Mouse (Mus musculus): ENCODE measurements around the gene U2af1l4.
A peak's percentile ranks its signal among the peaks of the same experiment; 100 is the strongest.

U2af1l4 gene

GRCm38 (mm10) chr7:30588676-30589434, 25.8 kb downstream of the U2af1l4 start, which contains the start of gene Kmt2b:
Gene Kmt2b (minus strand): TSS chr7:30588726.
- DNase-seq = peak; percentile 90

- DNase-seq = peak; percentile 79 to 83
These were observed 26.6 kb downstream of the U2af1l4 start for GRCm38 (mm10) chr7:30589435-30590301.

GRCm38 (mm10) chr7:30590927-30591604, 28.0 kb downstream of the U2af1l4 start:
- DNase-seq = no peak

GRCm38 (mm10) chr7:30591605-30591951, 28.5 kb downstream of the U2af1l4 start:
- no peak for DNase-seq

- peak in 1 of 2 experiments; percentile 11 for DNase-seq
These were observed 29.8 kb downstream of the U2af1l4 start for GRCm38 (mm10) chr7:30592772-30593423.

GRCm38 (mm10) chr7:30593579-30594509, 30.7 kb downstream of the U2af1l4 start:
- DNase-seq = peak; percentile 34

- peak; percentile 23 to 34 for DNase-seq
These were observed 31.5 kb downstream of the U2af1l4 start for GRCm38 (mm10) chr7:30594510-30595024.

- DNase-seq = no peak
These were observed 33.0 kb downstream of the U2af1l4 start for GRCm38 (mm10) chr7:30596093-30596492.

- no peak for DNase-seq
These were observed 33.7 kb downstream of the U2af1l4 start for GRCm38 (mm10) chr7:30596811-30597210.

GRCm38 (mm10) chr7:30598786-30599185, 35.7 kb downstream of the U2af1l4 start, which contains the start of gene Zbtb32:
Gene Zbtb32 (minus strand): TSS chr7:30598909.
- no peak for DNase-seq

GRCm38 (mm10) chr7:30599933-30600353, 36.8 kb downstream of the U2af1l4 start:
- DNase-seq = peak; percentile 48 to 51

GRCm38 (mm10) chr7:30600651-30601050, 37.5 kb downstream of the U2af1l4 start:
- DNase-seq = no peak

- DNase-seq = no peak
These were observed 39.5 kb downstream of the U2af1l4 start for GRCm38 (mm10) chr7:30602583-30602982.

- DNase-seq = no peak
These were observed 41.3 kb downstream of the U2af1l4 start for GRCm38 (mm10) chr7:30604424-30604823.

- DNase-seq = no peak
These were observed 41.8 kb downstream of the U2af1l4 start for GRCm38 (mm10) chr7:30604944-30605343.

GRCm38 (mm10) chr7:30607706-30608309, 44.7 kb downstream of the U2af1l4 start:
- peak; percentile 76 to 79 for DNase-seq

GRCm38 (mm10) chr7:30608476-30608875, 45.4 kb downstream of the U2af1l4 start:
- DNase-seq = no peak

- no peak for DNase-seq
These were observed 46.9 kb downstream of the U2af1l4 start for GRCm38 (mm10) chr7:30610043-30610442.

- DNase-seq = no peak
These were observed 49.7 kb downstream of the U2af1l4 start, which contains the start of gene Upk1a for GRCm38 (mm10) chr7:30612654-30613402. Gene Upk1a (minus strand): TSS chr7:30612847.
